Mouse (Mus musculus) cerebellum, adult 2 months (tissue): ENCODE data around the gene Lrrc8a. TPM values are rescaled to one million over a fixed set of nuclear protein-coding genes. Genes with fewer than 3 reads are reported as not detected.

Experiments used
- DNase-seq, 2 experiments: peaks; one replicate each; pipeline ENCODE4 v3.0.0; 2021
- H3K27ac ChIP-seq: fragments of 200-500 bp; 2 replicates; pipeline ENCODE4 v1.5.1; 2012; ENCODE audit warnings: low read length, control low read depth, inconsistent platforms; ENCODE audit not compliant: insufficient read depth
- H3K27me3 ChIP-seq: fragments of 200-500 bp; 2 replicates; pipeline ENCODE4 v1.6.1; 2012; ENCODE audit warnings: inconsistent platforms, mild to moderate bottlenecking, low read length, moderate library complexity; ENCODE audit not compliant: control insufficient read depth, insufficient read depth
- H3K4me1 ChIP-seq: fragments of 200-500 bp; 2 replicates; pipeline ENCODE4 v1.6.1; 2011; ENCODE audit warnings: low read length; ENCODE audit not compliant: control insufficient read depth, insufficient read depth
- H3K4me3 ChIP-seq: fragments of 200-500 bp; replicated peaks from 2 replicates; pipeline ENCODE3; 2011; ENCODE audit warnings: mild to moderate bottlenecking, low read depth, low read length, control low read depth; ENCODE audit not compliant: insufficient read depth
- CTCF ChIP-seq: fragments of 200-500 bp; IDR thresholded peaks from 2 replicates; pipeline ENCODE4 v1.5.1; 2011; ENCODE audit warnings: low read depth, mild to moderate bottlenecking, control low read depth, low read length, moderate library complexity, borderline replicate concordance; ENCODE audit not compliant: insufficient read depth
- POLR2A ChIP-seq: fragments of 200-500 bp; IDR thresholded peaks from 2 replicates; pipeline ENCODE4 v1.6.1; 2011; ENCODE audit warnings: low read length, control low read depth, borderline replicate concordance; ENCODE audit not compliant: insufficient read depth
- WGBS: fragments of 180-500 bp; shearing (Covaris S2); methylation state at CpG from one replicate; pipeline ENCODE4 v1.1.7; 2018; 5-methylcytosine and 5-hydroxymethylcytosine counted together
- polyA plus RNA-seq: library from polyadenylated mRNA; depleted of rRNA; stranded (reverse); fragments of >200 nt; gene quantifications from 2 replicates; pipeline ENCODE4 v1.2.3, GENCODE M21; 2012

Lrrc8a gene
- polyA plus RNA-seq, 1 experiment: 58.0 TPM

DNA sequence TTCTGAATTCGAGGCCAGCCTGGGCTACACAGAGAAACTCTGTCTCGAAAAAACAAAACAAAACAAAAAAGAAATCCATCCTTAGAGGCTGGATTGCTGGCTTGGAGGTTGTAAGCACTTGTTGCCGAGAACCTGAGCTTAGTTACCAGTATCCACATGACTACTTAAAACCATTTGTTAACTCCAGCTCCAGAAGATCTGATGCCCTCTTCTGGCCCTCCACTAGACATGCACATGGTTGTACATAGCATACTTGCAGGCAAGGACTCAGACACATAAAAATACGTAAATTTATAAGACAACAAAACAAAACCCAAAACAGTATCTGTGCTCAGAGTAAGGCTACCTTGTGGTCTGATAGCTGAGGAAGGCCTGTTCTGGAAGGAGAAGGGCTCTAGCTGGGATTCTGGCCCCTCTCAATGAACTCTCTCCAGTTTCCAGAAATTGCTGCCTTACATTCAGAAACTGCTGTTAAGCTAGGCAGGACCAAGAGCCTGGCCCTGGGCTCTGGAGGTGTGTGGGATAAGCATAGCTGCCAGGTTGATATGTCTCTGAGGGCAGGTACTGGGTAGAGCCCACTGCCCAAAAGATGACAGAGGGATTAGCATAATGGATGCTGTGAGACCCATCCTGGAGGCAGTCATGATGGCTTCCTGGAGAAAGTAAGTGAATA lies 23.7 kb downstream of the Lrrc8a start:
- DNase-seq: no peak
- peaks cover 56% of the 10 kb centered on the region for H3K4me1 ChIP-seq
- no peak for TF ChIP-seq CTCF
- TF ChIP-seq POLR2A: no peak
- no peaks in the 10 kb centered on the region for H3K27me3 ChIP-seq
- WGBS: 83% methylated on average over 4 of the region's 4 CpGs
- H3K4me3 ChIP-seq: no peak overlapping the region
- 0 out of 2 replicates have a peak overlapping the region, but pooled peaks have one; percentile 82 for H3K27ac ChIP-seq

DNA sequence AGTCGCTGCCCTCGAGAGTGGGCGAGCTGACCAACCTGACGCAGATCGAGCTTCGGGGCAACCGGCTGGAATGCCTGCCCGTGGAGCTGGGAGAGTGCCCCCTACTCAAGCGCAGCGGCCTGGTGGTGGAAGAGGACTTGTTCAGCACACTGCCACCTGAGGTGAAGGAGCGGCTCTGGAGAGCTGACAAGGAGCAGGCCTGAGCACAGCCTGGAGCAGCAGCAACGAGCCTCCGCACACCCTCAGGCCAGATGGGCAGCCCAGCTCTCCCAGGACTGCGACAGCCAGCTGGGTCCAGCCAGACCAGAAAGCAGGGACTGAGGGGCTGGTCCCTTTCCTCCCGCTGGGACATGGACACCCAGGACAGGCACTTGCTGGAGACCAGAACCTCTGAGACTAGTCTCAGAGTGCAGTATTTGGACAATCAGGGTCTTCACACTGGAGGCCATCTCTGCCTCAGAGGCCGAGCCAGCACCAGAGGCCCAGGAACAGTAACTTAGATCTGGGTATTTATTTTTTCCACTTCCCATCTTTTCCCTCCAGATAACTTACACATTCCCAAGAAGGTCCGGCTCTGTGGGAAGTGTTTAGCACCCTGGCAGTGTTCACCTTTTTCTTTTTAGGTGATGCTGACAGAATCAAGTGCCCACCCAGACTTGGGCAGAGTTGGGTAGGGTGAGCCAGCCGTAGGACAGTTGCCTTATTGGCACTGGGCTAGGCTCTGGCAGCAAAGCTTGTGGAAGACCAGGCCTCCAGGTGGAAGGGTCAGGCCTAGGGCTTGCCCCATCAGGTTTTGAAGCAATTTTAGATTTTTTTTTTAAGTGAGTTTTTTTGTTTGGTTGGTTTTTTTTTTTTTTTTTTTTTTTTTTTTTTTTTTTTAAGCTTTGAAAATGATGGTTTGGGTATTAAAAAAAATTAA lies 24.7 kb downstream of the Lrrc8a start:
- Histone ChIP-seq H3K4me1 (peaks cover 61% of the 10 kb centered on the region), H3K27ac (peak overlapping the region; percentile 82), H3K27me3 (no peaks in the 10 kb centered on the region), H3K4me3 (no peak overlapping the region)
- no peak for TF ChIP-seq POLR2A
- no peak for TF ChIP-seq CTCF
- WGBS: 28% methylated on average over 18 of the region's 18 CpGs
- DNase-seq: peak; percentile 40 to 56

DNA sequence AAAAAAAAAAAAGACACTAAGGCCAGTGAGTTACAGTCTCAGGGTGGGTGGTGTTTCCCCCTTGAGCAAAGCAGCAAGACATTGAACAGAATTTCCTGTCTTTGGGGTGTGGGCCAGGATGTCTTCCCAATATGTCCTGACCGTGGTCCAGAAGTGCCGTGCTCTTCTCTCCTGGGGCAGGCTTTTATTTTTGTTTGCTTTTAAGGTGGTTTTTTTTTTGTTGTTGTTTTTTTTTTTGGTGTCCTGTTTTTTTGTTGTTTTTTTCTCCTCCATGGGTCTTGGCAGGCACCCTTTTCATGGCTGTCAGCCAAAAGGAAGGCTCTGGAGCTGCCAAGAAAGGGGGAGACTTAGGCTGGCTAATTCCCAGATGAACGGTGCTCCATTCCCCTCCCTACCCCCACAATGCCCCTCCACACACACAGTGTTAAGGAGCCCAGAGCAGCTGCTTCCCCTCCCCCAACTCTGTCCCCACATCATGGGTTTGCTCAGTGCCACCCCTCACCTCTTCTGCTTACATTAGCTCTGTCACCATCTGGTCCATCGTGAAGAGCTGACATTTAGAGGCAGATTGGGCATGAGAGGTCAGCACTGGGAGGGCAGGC lies 25.4 kb downstream of the Lrrc8a start:
- DNase-seq: peak; percentile 84 to 86
- Histone ChIP-seq H3K4me3 (no peak overlapping the region), H3K27me3 (no peaks in the 10 kb centered on the region), H3K27ac (peak overlapping the region; percentile 48), H3K4me1 (peaks cover 56% of the 10 kb centered on the region)
- 2% methylated on average over 4 of the region's 4 CpGs for WGBS
- TF ChIP-seq POLR2A (no peak), CTCF (no peak)

DNA sequence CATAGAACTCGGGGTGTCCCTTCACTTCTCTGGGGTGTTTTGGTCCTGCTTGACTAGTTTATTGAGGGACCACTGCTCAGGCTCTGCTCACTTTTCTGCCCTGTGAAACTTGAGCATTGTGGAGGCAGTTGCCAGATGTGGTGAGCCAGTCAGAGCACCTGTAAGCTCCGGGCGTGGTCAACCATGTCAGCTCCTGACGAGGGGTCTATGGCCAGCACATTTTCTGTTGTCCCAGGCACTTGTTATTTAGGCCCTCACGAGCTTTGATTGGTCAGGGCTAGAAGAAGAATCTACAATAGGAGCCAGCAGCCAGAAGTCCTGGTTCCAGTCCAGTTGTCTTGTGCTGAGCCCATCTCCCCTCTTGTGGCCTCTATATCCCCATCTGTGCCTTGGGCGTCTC lies 26.3 kb downstream of the Lrrc8a start:
- DNase-seq: no peak
- peak overlapping the region; percentile 48 for H3K27ac ChIP-seq
- H3K4me1 ChIP-seq: peaks cover 54% of the 10 kb centered on the region
- H3K27me3 ChIP-seq: no peaks in the 10 kb centered on the region
- no peak overlapping the region for H3K4me3 ChIP-seq
- TF ChIP-seq CTCF: no peak
- 68% methylated on average over 6 of the region's 6 CpGs for WGBS

DNA sequence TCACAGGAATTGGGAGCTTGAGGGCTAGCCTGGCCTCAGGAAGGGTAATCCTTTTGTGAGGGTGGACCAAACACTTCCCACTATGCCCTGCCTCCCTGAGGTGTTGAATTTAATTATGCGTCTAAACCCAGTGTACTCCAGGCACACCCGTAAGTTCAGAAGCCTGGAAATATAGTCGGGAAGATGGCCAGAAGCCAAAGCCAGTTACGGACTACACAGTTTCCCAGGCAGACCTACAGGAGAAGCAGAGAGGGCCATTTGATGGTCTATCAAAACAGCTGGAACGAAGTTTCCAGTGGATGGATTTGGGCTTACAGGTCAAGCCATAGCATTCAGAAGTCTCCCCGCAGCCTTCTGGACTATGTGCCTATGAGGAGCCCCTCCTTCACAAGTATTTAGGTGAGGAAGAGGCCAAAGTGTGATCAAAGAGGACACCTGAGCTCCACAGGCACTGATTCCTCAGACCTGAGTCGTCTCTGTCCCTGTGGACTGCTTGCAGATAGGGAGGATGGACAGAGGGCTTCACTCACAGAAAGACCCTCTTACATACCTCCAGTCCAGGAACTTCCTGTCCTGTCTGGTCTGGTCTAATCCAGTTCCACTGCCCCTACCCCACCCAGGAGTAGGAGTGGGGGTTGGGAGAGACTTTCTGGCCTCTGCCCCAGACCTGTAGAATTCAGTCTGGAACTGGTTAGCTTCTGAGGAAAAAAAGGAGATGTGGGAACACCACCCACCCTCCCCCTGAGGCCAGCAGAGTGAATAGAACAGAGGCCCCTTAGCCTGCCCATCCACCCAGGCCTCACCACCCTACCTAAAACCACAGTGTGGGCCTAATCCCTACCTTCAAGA lies 27.4 kb downstream of the Lrrc8a start:
- DNase-seq: no peak
- 44% methylated on average over 7 of the region's 7 CpGs for WGBS
- TF ChIP-seq CTCF (no peak), POLR2A (no peak)
- Histone ChIP-seq H3K27ac (peak overlapping the region; percentile 85), H3K4me3 (no peak overlapping the region), H3K4me1 (peaks cover 52% of the 10 kb centered on the region), H3K27me3 (no peaks in the 10 kb centered on the region)

DNA sequence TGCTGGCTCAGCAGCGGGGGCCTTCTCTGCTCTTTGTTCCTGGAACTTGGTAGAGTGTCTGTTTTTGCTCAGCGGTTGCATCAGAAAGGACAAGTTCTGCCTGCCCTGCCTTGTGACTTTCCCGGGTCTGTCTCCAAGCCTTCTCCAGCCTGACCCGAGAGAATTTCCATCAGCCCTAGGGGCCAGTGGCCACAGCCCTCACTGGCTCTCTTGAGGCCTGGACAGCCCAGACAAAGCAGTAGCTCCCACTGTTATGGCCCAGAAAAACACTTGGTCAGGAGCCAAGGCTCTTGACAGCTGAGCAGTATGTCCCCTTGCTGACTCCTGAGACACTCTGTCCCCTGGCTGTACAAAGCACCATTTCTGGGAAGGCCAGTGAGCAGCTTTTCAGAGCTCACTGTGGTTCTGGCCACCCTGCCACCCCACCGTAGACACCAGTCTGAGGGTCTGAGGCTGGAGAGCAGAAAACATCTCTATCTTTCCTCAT lies 28.3 kb downstream of the Lrrc8a start, which contains the start of gene Phyhd1:
Gene Phyhd1 (plus strand): TSS at position 437 of the 487 bp plus-strand sequence.
- TF ChIP-seq POLR2A: no peak
- TF ChIP-seq CTCF: no peak
- peaks cover 52% of the 10 kb centered on the region for H3K4me1 ChIP-seq
- peak; percentile 69 to 84 for DNase-seq

DNA sequence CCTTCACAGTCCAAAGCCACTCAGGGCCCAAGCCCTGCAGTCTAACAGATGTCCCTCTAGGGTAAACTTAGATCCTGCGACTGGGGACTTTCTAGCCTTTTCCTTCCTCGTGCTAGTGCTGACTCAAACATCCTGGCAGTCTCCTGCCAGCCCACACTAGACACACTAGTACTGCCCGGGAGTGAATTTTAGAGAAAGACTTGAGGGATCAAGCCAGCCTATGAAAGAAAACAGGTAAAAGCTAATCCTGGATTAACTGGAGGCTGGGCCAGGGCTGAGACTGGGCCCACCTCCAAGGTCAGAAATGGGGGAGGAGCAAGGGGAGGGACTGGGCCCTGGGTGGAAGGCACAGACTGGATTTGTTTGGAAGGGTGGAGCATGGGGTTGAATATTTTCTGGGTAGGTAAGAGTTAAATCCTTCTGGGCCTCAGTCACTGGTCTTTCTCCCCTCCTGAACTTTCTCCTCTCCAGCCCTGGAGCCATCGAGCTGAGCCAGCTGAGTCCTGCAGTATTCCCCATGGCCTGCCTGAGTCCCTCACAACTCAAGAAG lies 29.0 kb downstream of the Lrrc8a start:
- Histone ChIP-seq H3K27me3 (no peaks in the 10 kb centered on the region), H3K27ac (peak overlapping the region; percentile 85), H3K4me1 (peaks cover 49% of the 10 kb centered on the region), H3K4me3 (no peak overlapping the region)
- DNase-seq: peak; percentile 52 to 53
- TF ChIP-seq CTCF (no peak), POLR2A (no peak)
- WGBS: 17% methylated on average over 4 of the region's 4 CpGs

More for the DNA sequence above, 28.3 kb downstream of the Lrrc8a start, which contains the start of gene Phyhd1:
- Histone ChIP-seq H3K27ac (peak within 1 kb of the TSS; percentile 85), H3K27me3 (no peaks in the 10 kb centered on the region), H3K4me3 (no peak within 1 kb of the TSS)
- WGBS: 16% methylated on average over 5 of the region's 5 CpGs
